Mouse (Mus musculus) neutrophil, adult 65 days (primary cell): ENCODE measurements around the gene 2410137M14Rik. TPM values are rescaled to one million over a fixed set of nuclear protein-coding genes. Genes with fewer than 3 reads are reported as not detected.

Source experiments
- total RNA-seq: library from RNA; stranded (reverse); gene quantifications from 2 replicates; pipeline ENCODE4 v1.2.4, GENCODE M21; 2023

Gene 2410137M14Rik
- not detected in 2 replicates for total RNA-seq

GRCm38 (mm10) chr17:36981221-36981813 is at the start of gene 2410137M14Rik:
TSS of gene 2410137M14Rik (minus strand) at chr17:36981237.

GRCm38 (mm10) chr17:37022628-37023576 is 41.9 kb upstream of the 2410137M14Rik start, which contains the start of gene Mog:
TSS of gene Mog (minus strand) at chr17:37023398.

GRCm38 (mm10) chr17:37000863-37001262 is 19.8 kb upstream of the 2410137M14Rik start, which contains the start of gene Zfp57:
TSS of gene Zfp57 (plus strand) at chr17:37001163.

GRCm38 (mm10) chr17:36989437-36989836 is 8.4 kb upstream of the 2410137M14Rik start, which contains the start of gene H2-M5:
TSS of gene H2-M5 (minus strand) at chr17:36989537.

GRCm38 (mm10) chr17:36957999-36958743 is 22.9 kb downstream of the 2410137M14Rik start, which contains the start of the genes Znrd1 and Znrd1as:
TSS of gene Znrd1 (minus strand) at chr17:36958559.
TSS of gene Znrd1as (plus strand) at chr17:36958592.

GRCm38 (mm10) chr17:36950981-36951947 is 29.8 kb downstream of the 2410137M14Rik start, which contains the start of gene Ppp1r11:
TSS of gene Ppp1r11 (minus strand) at chr17:36951741.

GRCm38 (mm10) chr17:36942791-36943471 is 38.1 kb downstream of the 2410137M14Rik start, which contains the start of gene Rnf39:
TSS of gene Rnf39 (plus strand) at chr17:36942918.

Other genes starting within 250 kb of the 2410137M14Rik start
- not detected in 2 replicates for gene H2-M10.5, start 208.3 kb downstream of the 2410137M14Rik start, total RNA-seq
- not detected in 2 replicates for gene H2-M10.6, start 169.1 kb downstream of the 2410137M14Rik start, total RNA-seq
- 39.9 and 52.2 TPM in 2 replicates for gene Trim26, start 144.1 kb downstream of the 2410137M14Rik start, total RNA-seq
- gene Trim15, start 114.0 kb downstream of the 2410137M14Rik start, total RNA-seq = not detected in 2 replicates
- gene Trim10, start 111.7 kb downstream of the 2410137M14Rik start, total RNA-seq = 0.52 TPM in 1 of 2 replicates, not detected in the other
- gene Trim40, start 91.1 kb downstream of the 2410137M14Rik start, total RNA-seq = not detected in 2 replicates
- gene Trim31, start 83.1 kb downstream of the 2410137M14Rik start, total RNA-seq = not detected in 2 replicates
- gene Rnf39, start 38.3 kb downstream of the 2410137M14Rik start, total RNA-seq = not detected in 2 replicates
- 20.5 and 35.8 TPM in 2 replicates for gene Ppp1r11, start 29.5 kb downstream of the 2410137M14Rik start, total RNA-seq
- 30.9 and 36.7 TPM in 2 replicates for gene Znrd1, start 22.7 kb downstream of the 2410137M14Rik start, total RNA-seq
- gene Znrd1as, start 22.6 kb downstream of the 2410137M14Rik start, total RNA-seq = 0.68 and 1.2 TPM in 2 replicates
- gene H2-M5, start 8.3 kb upstream of the 2410137M14Rik start, total RNA-seq = not detected in 2 replicates
- not detected in 2 replicates for gene Zfp57, start 19.9 kb upstream of the 2410137M14Rik start, total RNA-seq
- not detected in 2 replicates for gene Mog, start 42.2 kb upstream of the 2410137M14Rik start, total RNA-seq
- gene Gabbr1, start 64.7 kb upstream of the 2410137M14Rik start, total RNA-seq = 148 and 221 TPM in 2 replicates
- not detected in 2 replicates for gene Olfr90, start 107.3 kb upstream of the 2410137M14Rik start, total RNA-seq
- not detected in 2 replicates for gene Olfr91, start 117.0 kb upstream of the 2410137M14Rik start, total RNA-seq
- not detected in 2 replicates for gene Olfr92, start 138.9 kb upstream of the 2410137M14Rik start, total RNA-seq
- gene Olfr93, start 180.3 kb upstream of the 2410137M14Rik start, total RNA-seq = not detected in 2 replicates
- not detected in 2 replicates for gene Ubd, start 212.7 kb upstream of the 2410137M14Rik start, total RNA-seq
- gene Olfr94, start 219.8 kb upstream of the 2410137M14Rik start, total RNA-seq = not detected in 2 replicates
- not detected in 2 replicates for gene Olfr95, start 231.9 kb upstream of the 2410137M14Rik start, total RNA-seq
- gene Olfr96, start 238.9 kb upstream of the 2410137M14Rik start, total RNA-seq = not detected in 2 replicates